Mouse (Mus musculus) CD8-positive naive resting alpha-beta T cell, adult 2 months (primary cell): Measurements from ENCODE around the gene Jund.

ENCODE experiments used
- DNase-seq, 2 experiments: peaks; one replicate each; pipeline ENCODE4 v3.0.0; 2022; ENCODE audit warnings: low read depth in 2 of 2, low spot score in 2 of 2

The Jund gene

GRCm38 (mm10) chr8:70724216-70724615 is 25.5 kb downstream of the Jund start:
- DNase-seq, result no peak

- DNase-seq, result no peak
These were observed 27.2 kb downstream of the Jund start for GRCm38 (mm10) chr8:70725792-70726447.

- DNase-seq, result no peak
These were observed 28.0 kb downstream of the Jund start for GRCm38 (mm10) chr8:70726721-70727120.

GRCm38 (mm10) chr8:70729808-70730475 is 31.2 kb downstream of the Jund start:
- no peak for DNase-seq

GRCm38 (mm10) chr8:70730956-70731355 is 32.2 kb downstream of the Jund start:
- no peak for DNase-seq

GRCm38 (mm10) chr8:70737705-70738104 is 39.0 kb downstream of the Jund start:
- DNase-seq, result no peak

- DNase-seq, result no peak
These were observed 39.5 kb downstream of the Jund start for GRCm38 (mm10) chr8:70738211-70738610.

- DNase-seq, result no peak
These were observed 42.9 kb downstream of the Jund start for GRCm38 (mm10) chr8:70741661-70742060.

GRCm38 (mm10) chr8:70742176-70742575 is 43.4 kb downstream of the Jund start:
- no peak for DNase-seq

- DNase-seq, result no peak
These were observed 44.4 kb downstream of the Jund start for GRCm38 (mm10) chr8:70742981-70743655.

GRCm38 (mm10) chr8:70743656-70744590 is 45.2 kb downstream of the Jund start:
- no peak for DNase-seq

GRCm38 (mm10) chr8:70744806-70745205 is 46.1 kb downstream of the Jund start:
- DNase-seq, result no peak

- no peak for DNase-seq
These were observed 47.0 kb downstream of the Jund start for GRCm38 (mm10) chr8:70745691-70746220.

GRCm38 (mm10) chr8:70746676-70747075 is 47.9 kb downstream of the Jund start:
- no peak for DNase-seq

- DNase-seq, result no peak
These were observed 48.6 kb downstream of the Jund start for GRCm38 (mm10) chr8:70747211-70747890.

- DNase-seq, result no peak
These were observed 49.7 kb downstream of the Jund start for GRCm38 (mm10) chr8:70748246-70749096.

GRCm38 (mm10) chr8:70749097-70749674 is 50.4 kb downstream of the Jund start:
- DNase-seq, result no peak
